Mouse (Mus musculus): ENCODE data around the gene 4930579F01Rik.

Gene 4930579F01Rik

DNA sequence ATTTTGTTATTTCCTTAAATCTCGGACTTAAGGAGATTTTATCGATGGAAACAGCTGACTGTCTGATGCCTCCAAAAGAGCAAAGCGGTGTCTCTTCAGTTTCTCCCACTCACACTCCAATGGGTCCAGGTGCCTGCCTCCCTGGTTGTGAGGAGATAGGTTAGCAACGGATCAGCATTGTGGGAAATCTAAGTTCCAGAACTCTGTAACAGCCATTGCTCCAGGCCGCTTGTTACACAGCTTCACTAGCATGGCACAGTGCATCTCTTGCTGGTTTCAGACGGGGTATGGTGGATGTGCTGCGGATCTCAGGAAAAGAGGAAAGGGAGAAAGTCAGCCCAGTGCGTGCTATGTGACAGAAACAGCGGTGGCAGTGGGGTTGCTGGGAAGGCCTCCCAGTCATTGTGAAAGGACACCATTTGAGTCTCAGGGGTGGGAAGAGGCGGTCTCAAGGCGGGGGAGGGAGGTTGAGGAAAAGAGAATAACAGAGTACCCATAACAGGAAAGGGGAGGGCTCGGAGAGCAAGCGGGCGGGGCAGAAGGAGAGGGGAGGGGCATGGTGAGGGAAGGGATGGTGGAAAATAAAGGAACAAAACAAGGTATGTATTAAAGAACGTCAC, at the start of gene 4930579F01Rik:
4930579F01Rik (minus strand) TSS at position 143 of the 620 bp plus-strand sequence.
- DNase-seq (ENCODE audit: low read depth), result no peak

DNA sequence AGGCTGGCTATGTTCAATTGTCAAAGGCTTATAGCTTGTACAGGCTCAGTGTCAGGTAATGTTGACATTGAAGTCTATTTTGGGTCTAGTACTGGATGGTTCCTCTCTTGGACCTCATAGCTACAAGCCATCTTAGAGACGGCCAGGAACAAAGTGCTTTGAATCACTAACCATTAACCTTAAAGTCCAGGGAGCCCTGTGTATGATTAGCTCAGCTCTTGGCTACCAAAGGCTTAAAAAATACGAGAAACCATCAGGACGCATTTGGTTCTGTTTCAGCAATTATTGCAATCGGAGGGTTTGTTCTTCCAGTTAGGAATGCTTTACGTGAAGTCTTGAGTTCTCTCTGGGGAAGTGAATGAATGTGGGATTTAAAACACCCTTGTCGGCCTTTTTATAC, 49.3 kb upstream of the 4930579F01Rik start:
- no peak for DNase-seq (ENCODE audit: low read depth)

DNA sequence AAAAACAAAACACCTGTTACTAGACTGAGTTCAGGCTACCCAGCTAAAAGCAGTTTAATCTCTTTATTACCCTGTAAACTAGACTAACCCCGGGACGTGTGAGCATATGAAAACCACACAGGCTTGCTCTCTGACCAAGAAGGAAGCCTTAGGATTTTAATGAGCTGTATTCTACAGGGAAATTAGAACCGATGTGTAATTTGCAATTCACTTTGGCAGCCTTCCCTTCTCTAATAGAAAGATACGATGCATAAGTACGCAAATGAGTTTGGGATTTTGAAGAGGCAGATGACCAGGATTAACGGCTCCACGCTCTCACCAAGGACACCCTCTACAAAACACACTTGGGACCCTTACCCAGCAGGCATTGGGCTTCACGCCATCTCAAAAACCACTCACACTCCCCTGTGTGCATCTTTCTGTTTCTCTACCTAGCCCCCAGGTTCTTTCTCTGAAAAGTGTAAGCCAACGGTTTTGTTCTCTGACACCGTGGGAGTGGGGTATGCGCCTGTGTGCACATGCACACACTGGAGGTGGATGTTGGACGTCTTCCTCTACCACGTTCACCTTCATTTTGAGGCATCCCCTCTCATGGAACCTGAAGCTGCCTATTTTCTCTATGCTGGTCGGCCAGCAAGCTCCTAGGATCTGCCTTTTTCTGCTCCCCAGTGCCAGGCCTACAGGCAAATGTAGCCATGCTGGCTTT, 48.5 kb upstream of the 4930579F01Rik start:
- no peak for DNase-seq (ENCODE audit: low read depth)

DNA sequence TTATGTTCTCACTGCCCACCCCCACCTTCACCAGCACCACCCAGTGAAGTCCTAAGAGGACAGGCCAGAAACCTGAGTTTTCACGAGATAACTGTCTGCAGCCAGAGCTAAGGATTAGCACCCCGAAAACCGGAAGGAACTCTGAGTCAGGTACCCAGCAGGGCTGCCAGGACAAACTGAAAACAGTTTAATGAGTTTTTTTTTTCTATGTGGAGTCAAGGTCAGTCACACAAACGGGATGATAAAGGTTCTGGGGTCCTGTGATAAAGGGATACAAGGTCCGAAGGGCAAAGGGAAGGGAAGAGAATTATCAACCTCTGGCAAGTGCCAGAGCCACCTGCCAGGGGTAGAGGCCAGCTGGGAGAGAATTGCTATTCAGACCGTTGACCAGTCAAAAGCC, 47.7 kb upstream of the 4930579F01Rik start:
- DNase-seq (ENCODE audit: low read depth), result no peak

GRCm38 (mm10) chr3:138240942-138241341, 47.3 kb upstream of the 4930579F01Rik start:
- DNase-seq (ENCODE audit: low read depth), result no peak

DNA sequence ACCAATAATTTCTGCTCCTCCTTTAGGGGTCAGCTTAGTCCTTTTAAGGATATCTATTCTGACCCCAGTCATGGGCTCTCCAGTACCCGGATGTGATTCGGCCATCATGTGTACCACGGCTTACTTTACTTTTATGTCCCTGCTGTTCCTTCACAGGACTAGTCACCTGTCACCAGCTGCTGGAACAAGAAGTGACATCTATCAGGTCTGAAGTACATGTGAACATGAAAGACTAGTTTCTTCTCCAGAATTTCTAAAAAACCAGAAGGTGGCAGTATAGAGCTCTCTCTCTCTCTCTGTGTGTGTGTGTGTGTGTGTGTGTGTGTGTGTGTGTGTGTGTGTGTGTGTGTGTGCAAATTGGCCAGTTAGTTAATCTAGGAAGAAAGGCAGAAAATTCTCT, 46.8 kb upstream of the 4930579F01Rik start:
- DNase-seq (ENCODE audit: low read depth), result no peak

GRCm38 (mm10) chr3:138239461-138239860, 45.8 kb upstream of the 4930579F01Rik start:
- DNase-seq (ENCODE audit: low read depth), result no peak

- no peak for DNase-seq (ENCODE audit: low read depth)
Measured at GRCm38 (mm10) chr3:138238046-138238445, 44.4 kb upstream of the 4930579F01Rik start.

DNA sequence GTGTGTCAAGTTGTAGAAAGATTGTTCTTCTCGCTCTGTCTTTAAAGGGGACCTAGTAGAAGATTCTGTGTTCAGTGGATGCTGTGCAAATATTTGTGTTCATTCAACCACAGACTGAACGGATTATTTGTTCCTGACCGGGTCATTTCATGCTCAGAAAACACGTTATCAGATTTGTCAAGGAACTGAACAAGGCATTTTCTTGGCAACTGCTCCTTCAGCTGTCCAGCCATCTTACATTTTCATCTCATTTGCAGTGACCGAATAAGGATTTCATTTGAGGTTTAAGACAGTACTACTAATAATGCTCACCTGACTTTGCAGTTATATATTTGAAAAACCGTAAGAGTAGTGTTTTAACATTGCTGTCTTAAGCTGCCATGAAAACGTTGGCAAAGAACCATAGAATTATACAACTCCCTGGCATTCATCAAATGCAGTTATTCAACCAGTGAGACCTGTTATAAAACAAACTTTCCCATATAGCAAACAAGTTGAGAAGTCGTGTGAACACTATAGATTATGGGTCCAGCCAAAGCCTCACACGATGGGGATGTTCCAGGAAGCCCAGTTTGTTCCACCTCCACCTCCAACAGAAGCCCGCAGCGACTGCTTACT, 43.0 kb upstream of the 4930579F01Rik start:
- no peak for DNase-seq (ENCODE audit: low read depth)

GRCm38 (mm10) chr3:138231531-138231930, 37.9 kb upstream of the 4930579F01Rik start:
- DNase-seq (ENCODE audit: low read depth), result no peak

- DNase-seq (ENCODE audit: low read depth), result no peak
Measured at GRCm38 (mm10) chr3:138230266-138230665, 36.6 kb upstream of the 4930579F01Rik start.

DNA sequence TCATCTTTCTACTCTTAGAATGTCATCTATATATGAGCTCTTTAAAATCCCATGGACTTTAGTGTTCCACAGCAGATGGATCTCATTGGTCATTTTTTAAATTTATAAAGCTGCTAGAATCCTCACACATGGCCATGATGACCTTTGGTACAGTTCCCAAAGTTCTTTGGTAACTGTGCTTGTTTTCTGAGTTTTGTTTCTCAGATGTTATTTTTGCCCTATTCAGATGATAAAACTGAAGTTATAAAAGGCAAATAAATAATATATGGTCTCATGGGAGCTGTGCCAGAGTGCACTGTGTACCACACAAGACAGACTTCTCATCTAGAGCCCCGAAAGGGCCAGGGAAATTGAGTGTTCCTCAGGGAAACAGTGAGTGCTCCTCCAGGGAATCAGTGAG, 35.8 kb upstream of the 4930579F01Rik start:
- DNase-seq (ENCODE audit: low read depth), result no peak

DNA sequence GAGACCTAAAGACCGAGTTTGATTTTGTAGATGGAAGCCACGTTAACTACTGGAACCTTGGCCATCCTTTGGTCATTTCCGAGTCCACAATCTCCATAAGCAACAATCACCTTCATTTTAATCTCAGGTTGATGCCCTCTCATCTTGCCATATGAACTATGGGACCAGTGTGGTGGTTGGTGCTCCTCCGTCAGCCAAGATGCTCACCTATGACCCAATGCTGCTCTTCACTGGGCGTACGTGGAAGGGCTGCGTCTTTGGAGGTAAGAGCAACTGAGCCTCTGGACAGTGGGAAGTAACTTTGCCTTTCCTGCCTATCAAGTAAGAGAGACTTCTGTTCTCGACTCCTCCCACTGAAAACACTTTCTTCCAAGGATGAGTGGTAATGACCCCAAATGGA, 34.2 kb upstream of the 4930579F01Rik start:
- no peak for DNase-seq (ENCODE audit: low read depth)

- no peak for DNase-seq (ENCODE audit: low read depth)
Measured at GRCm38 (mm10) chr3:138227082-138227481, 33.5 kb upstream of the 4930579F01Rik start.

GRCm38 (mm10) chr3:138226476-138226875, 32.9 kb upstream of the 4930579F01Rik start:
- no peak for DNase-seq (ENCODE audit: low read depth)

- DNase-seq (ENCODE audit: low read depth), result no peak
Measured at GRCm38 (mm10) chr3:138225853-138226252, 32.2 kb upstream of the 4930579F01Rik start.

DNA sequence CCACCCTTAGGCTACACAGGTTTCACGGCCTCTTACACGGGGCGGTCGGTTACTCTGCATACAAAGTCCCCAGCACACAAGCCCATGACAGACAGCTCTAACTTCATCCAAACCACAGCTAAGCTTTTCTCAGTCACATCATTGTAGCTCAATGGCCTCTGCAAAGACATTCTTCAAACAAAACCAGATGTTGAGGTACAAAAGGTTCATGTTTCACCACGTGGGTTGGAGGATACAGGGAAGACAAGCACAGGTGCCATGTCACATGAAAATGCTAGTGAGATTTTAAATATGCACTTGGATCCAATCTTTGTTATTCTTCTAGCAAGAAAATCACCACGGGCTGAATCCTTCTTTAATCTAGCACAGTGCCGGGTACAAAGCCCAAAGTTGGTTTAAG, 31.7 kb upstream of the 4930579F01Rik start:
- no peak for DNase-seq (ENCODE audit: low read depth)

DNA sequence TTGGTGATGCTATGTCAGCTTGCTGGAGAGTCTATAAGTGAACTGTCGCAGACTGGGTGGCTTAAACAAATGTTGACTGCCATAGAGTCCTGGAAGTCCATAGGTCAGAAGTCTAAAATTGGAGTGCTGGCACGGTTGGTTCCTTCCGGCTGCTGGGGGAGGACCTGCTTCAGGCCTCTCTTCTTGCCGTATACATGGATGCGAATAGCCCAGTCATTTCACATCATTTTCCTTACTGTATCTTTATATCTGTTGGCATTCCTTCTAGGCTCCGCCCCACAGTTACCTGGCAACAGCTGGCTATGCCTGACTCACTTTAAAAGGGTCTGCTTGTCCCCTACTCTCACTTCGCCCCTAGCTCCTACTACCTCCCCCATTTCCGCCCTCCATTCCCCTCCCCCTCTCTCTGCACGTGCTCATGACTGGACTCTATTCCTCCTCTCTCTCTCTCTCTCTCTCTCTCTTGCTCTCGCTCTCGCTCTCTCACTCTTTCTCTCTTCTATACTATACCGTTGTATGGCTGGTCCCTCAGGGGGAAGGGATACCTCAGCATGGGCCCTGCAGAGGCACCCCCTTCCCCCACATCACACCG, 30.8 kb upstream of the 4930579F01Rik start:
- no peak for DNase-seq (ENCODE audit: low read depth)

GRCm38 (mm10) chr3:138222952-138223351, 29.3 kb upstream of the 4930579F01Rik start:
- DNase-seq (ENCODE audit: low read depth), result no peak

DNA sequence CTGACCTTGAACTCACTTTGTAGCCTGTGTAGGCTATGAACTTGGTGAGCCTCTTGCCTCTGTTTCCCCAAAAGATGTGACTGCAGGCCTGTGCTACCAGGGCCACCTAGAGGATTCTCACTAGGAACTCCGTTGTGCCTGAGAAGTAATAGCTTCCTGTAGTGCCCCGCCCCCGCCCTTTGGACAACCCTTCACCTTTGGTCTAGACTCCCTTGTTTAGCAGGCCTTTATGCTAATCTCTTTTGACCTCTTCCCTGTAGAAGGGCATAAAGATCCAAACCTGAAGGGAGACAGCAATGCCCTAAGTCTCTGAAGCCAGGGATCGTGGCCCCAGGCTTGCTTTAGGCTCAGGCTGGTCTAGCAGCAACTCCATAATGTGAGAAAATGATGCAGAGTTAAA, 28.9 kb upstream of the 4930579F01Rik start:
- DNase-seq (ENCODE audit: low read depth), result no peak

- no peak for DNase-seq (ENCODE audit: low read depth)
Measured at GRCm38 (mm10) chr3:138221116-138221515, 27.5 kb upstream of the 4930579F01Rik start.

- peak; percentile 78 for DNase-seq (ENCODE audit: low read depth)
Measured at GRCm38 (mm10) chr3:138217631-138218264, 24.1 kb upstream of the 4930579F01Rik start, which contains the start of gene Adh7. Gene Adh7, plus strand, starts transcription at chr3:138217760.
